Mouse (Mus musculus): ENCODE results near the gene Lhx1.

Lhx1 gene

GRCm38 (mm10) chr11:84526451-84526850, 1.1 kb upstream of the Lhx1 start:
- no peak for DNase-seq (ENCODE audit: low spot score)

- DNase-seq (ENCODE audit: low spot score) = peak; percentile 49
Measured at GRCm38 (mm10) chr11:84524511-84525270, 644 bp downstream of the Lhx1 start.

GRCm38 (mm10) chr11:84523841-84524510, 1.4 kb downstream of the Lhx1 start:
- no peak for DNase-seq (ENCODE audit: low spot score)

GRCm38 (mm10) chr11:84523321-84523831, 2.0 kb downstream of the Lhx1 start:
- DNase-seq (ENCODE audit: low spot score) = no peak

- peak; percentile 49 for DNase-seq (ENCODE audit: low spot score)
Measured at GRCm38 (mm10) chr11:84522577-84523320, 2.6 kb downstream of the Lhx1 start.

GRCm38 (mm10) chr11:84521751-84522299, 3.5 kb downstream of the Lhx1 start:
- DNase-seq (ENCODE audit: low spot score) = no peak

- no peak for DNase-seq (ENCODE audit: low spot score)
Measured at GRCm38 (mm10) chr11:84521071-84521390, 4.3 kb downstream of the Lhx1 start.

- DNase-seq (ENCODE audit: low spot score) = peak; percentile 33
Measured at GRCm38 (mm10) chr11:84520269-84521070, 4.9 kb downstream of the Lhx1 start.

- peak; percentile 41 for DNase-seq (ENCODE audit: low spot score)
Measured at GRCm38 (mm10) chr11:84519576-84520268, 5.6 kb downstream of the Lhx1 start.

GRCm38 (mm10) chr11:84519036-84519435, 6.3 kb downstream of the Lhx1 start:
- DNase-seq (ENCODE audit: low spot score) = no peak

GRCm38 (mm10) chr11:84518261-84518660, 7.1 kb downstream of the Lhx1 start:
- DNase-seq (ENCODE audit: low spot score) = no peak

- DNase-seq (ENCODE audit: low spot score) = no peak
Measured at GRCm38 (mm10) chr11:84517431-84517830, 7.9 kb downstream of the Lhx1 start.

- no peak for DNase-seq (ENCODE audit: low spot score)
Measured at GRCm38 (mm10) chr11:84516501-84517240, 8.7 kb downstream of the Lhx1 start.

GRCm38 (mm10) chr11:84513171-84514116, 11.9 kb downstream of the Lhx1 start, which contains the start of gene Aatf:
TSS of gene Aatf (minus strand) at chr11:84513522.
- DNase-seq (ENCODE audit: low spot score) = peak; percentile 97

- no peak for DNase-seq (ENCODE audit: low spot score)
Measured at GRCm38 (mm10) chr11:84512031-84512430, 13.3 kb downstream of the Lhx1 start.

GRCm38 (mm10) chr11:84504296-84504695, 21.0 kb downstream of the Lhx1 start:
- DNase-seq (ENCODE audit: low spot score) = no peak

GRCm38 (mm10) chr11:84497944-84498343, 27.4 kb downstream of the Lhx1 start:
- DNase-seq (ENCODE audit: low spot score) = no peak

- no peak for DNase-seq (ENCODE audit: low spot score)
Measured at GRCm38 (mm10) chr11:84496901-84497300, 28.4 kb downstream of the Lhx1 start.

GRCm38 (mm10) chr11:84495774-84496173, 29.6 kb downstream of the Lhx1 start:
- DNase-seq (ENCODE audit: low spot score) = no peak
